Mouse (Mus musculus): ENCODE measurements around the gene Hipk4.

Gene Hipk4

DNA sequence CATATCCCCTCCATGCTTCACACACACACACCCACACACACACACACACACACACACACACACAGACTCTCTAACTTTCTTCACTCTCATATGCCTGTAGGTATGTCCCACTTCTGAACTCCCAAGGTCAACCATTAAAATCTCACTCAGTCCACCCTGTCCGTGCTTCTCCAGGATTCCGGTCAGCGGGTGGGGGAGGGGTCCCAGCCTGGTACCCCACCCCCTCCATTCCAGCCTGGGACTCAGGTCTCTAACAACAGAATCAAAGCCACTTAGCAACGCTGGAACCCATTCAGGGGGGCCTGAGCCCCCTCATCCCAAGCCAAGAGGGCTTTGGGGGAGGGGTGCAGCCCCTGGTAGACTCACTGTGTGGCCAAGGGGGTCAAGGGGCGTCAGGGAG lies at the start of gene Hipk4:
Hipk4 (plus strand) TSS at position 301 of the 400 bp plus-strand sequence.
- in situ Hi-C loops (cut with MboI; ENCODE audit: low pct_unique_long_range_greater_than_20kb in 1 of 2, low sequenced_read_pairs in 2 of 2, unreplicated experiment in 1 of 2) = loop anchor here in 1 of 2 experiments (5.0 kb wide), 1 partner anchor 86 kb away; no protein-coding TSS in a partner anchor

DNA sequence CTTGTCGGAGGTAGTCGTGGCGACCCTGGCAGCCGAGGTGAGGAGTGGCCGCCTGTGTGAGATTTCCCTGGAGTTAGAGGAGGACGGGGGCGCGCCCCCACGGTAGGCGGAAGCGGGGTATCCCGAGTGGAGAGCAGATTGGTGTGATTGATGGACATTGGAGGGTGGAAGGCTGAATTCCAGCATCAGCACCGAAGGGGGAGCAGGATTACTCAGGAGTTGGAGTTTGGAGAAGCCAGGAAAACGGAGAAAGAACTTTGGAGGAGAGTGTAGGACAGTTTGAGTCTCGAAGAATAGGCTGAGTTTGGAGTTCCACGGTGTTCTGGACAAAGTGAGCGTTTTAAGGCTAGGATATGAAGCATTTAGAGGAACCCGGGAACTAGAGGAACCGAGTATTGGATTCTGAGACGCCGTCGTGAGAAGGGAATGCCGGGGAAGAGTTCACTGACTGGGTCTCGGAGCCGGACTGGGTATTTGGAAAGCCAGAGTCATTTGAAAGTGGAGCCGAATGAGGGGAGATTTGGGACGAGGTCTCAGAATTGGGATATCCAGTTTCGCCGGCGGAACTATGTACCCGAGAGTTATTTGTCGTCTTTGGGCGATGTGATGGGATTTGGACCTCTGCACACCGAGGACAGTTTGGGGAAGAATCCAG lies 49.1 kb upstream of the Hipk4 start:
- in situ Hi-C loops (cut with MboI; ENCODE audit: low pct_unique_long_range_greater_than_20kb in 1 of 2, low sequenced_read_pairs in 2 of 2, unreplicated experiment in 1 of 2) = no loop called here

DNA sequence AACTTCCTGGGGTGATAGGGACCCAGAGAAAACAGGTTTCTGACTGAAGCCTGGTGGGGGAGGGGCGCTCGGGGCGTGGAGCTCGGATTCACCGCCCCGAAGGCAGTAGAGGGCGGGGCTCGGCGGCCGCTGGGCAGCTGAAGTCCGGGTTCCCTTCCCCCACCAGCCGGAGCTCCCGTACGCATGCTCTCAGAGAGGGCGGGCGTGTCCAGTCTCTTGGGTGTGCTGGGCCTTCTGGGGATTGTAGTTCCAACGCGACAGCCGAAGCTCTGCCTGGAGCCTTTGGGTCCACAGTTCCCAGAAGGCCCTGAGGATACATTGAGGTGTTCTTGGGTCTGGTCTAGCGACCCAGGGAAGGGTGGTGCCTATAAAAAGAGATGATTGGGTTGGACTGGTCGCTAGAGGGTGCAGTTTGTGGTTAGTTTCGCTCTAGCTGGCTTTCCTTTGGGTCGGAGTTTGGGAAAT lies 48.5 kb upstream of the Hipk4 start:
- in situ Hi-C loops (cut with MboI; ENCODE audit: low pct_unique_long_range_greater_than_20kb in 1 of 2, low sequenced_read_pairs in 2 of 2, unreplicated experiment in 1 of 2) = no loop called here

DNA sequence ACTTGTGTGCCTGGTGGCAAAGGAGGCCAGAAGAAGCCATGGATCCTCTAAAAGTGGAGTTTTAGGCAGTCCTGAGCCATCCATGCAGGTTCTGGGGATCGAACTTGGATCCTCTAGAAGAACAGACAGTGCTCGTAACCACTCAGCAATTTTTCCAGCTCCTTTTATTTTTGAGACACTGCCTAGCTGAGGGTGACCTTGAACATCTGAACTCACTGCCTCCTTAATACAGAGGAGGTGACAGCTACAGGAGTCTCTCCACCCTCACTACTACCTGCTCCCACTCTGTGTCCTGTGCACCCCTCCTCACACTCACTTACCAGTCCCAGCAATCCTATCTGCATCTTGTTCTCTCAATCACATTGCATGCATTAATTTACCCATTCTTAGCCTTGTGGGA lies 47.5 kb upstream of the Hipk4 start:
- in situ Hi-C loops (cut with MboI; ENCODE audit: low pct_unique_long_range_greater_than_20kb in 1 of 2, low sequenced_read_pairs in 2 of 2, unreplicated experiment in 1 of 2) = no loop called here

DNA sequence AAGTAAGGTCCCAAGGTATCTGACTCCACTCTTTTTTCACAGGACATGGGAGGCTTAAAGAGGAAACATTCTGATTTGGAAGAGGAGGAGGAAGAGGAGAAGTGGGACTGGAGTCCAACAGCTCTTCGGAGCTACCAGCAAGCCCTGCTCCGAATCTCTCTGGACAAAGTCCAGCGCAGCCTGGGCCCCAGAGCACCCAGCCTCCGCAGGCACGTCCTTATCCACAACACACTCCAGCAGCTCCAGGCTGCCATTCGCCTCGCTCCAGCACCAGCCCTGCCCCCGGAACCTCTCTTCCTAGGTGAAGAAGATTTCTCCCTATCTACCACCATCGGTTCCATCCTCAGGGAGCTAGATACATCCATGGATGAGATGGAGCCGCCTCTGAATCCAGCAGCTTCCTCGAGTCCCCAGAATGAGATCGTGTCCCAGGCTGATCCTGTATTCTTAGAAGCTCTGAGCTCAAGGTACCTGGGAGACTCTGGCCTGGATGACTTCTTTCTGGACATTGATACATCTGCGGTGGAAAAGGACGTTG lies 46.9 kb upstream of the Hipk4 start:
- in situ Hi-C loops (cut with MboI; ENCODE audit: low pct_unique_long_range_greater_than_20kb in 1 of 2, low sequenced_read_pairs in 2 of 2, unreplicated experiment in 1 of 2) = no loop called here

DNA sequence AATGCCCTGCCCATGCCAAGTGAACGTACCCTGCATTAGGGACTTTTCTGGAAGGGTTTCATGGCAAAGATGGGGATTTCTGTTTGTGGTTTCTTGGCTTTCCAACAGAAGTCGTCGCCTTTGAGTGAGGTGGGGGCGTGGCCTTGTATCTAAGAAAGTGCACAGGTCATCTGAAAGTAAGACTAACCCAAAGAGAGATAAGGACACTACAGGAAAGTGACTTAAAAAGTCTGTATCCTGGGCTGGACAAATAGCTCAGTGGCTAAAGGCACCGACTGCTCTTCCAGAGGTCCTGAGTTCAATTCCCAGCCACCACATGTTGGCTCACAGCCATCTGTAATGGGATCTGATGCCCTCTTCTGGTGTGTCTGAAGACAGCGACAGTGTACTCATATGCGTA lies 44.5 kb upstream of the Hipk4 start:
- in situ Hi-C loops (cut with MboI; ENCODE audit: low pct_unique_long_range_greater_than_20kb in 1 of 2, low sequenced_read_pairs in 2 of 2, unreplicated experiment in 1 of 2) = no loop called here

DNA sequence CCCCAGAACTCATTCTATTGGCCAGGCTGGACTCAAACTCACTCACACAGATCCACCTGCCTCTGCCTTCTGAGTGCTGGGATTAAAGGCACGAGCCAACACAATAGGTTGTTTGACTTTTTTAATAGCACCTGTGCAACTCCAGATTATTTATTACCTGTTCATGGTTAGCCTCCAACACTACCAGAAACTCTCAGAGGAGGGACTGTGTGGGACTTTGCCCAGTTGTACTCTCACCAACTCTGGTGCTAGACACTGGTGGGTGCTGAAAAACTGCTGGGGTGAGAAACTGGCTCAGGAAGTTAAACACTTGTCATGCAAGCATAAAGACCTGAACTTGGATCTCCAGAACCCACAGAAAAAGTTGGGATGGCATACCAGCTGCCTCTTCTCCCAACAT lies 43.3 kb upstream of the Hipk4 start:
- in situ Hi-C loops (cut with MboI; ENCODE audit: low pct_unique_long_range_greater_than_20kb in 1 of 2, low sequenced_read_pairs in 2 of 2, unreplicated experiment in 1 of 2) = no loop called here

DNA sequence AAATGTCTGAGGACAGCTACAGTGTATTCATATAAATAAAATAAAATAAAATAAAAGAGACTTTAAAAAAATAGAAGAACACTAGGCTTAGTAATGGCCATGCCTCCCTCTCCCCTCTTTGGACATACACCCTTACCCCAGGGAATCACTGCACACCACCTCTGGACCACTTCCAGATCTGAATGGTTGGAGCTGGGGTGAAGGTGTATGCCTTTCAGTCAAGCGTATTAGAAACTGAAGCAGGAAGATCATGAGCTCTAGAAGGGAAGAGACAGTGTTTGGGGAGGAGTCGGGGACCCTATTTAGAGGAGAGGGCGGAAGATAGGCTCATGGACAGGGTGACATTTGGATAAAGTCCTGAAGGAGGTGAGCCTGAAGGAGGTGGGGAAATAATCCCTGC lies 42.6 kb upstream of the Hipk4 start:
- in situ Hi-C loops (cut with MboI; ENCODE audit: low pct_unique_long_range_greater_than_20kb in 1 of 2, low sequenced_read_pairs in 2 of 2, unreplicated experiment in 1 of 2) = no loop called here

DNA sequence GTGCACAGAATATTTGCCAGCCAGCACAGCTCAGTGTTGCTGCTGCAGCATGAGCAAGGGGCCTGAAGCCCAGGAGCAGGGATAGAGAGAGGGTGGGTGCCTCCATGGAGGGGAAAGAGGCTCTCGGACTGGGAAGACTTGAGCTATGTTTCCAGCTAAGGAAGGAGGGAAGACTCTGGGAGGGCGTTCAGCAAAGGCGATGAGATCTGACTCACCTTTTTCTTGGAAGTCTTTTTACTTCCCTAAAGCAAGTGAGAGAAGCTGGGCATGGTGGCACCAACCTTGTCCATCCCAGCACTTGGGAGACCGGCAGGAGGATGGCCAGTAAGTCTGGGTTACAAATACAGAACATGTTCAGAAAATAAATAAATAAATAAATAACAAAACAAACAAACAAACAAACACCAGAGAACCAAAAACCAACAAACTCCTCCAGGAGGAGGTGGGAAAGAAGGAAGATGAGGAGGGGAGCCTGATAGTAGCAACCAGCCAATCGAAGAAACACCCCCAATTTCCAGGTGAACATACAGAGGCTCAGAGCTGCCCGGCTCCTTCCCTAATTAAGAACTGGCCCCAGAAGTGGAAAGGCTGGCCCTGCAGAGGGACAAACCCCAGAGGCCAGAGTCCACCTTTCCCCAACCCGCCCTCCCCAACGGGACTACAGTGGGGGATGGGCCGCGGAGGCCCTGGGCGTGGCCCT lies 42.0 kb upstream of the Hipk4 start:
- in situ Hi-C loops (cut with MboI; ENCODE audit: low pct_unique_long_range_greater_than_20kb in 1 of 2, low sequenced_read_pairs in 2 of 2, unreplicated experiment in 1 of 2) = no loop called here

DNA sequence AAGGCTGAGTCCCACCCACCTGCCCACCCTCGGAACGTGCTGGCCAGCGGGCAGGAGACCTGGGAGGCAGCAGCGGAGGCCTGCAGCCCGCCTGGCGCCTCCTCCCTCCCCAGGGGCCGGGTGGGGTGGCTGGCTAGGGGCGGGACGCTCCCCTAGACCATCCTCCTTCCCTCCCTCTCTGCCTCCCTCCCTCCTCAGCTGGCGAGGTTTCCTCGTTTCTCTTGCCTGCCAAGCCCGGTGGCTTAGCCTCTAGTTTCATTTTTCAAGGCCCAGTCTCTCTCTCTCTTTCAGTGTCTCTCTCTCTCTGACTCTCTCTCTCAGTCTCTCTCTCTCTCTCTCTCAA lies 41.5 kb upstream of the Hipk4 start:
- in situ Hi-C loops (cut with MboI; ENCODE audit: low pct_unique_long_range_greater_than_20kb in 1 of 2, low sequenced_read_pairs in 2 of 2, unreplicated experiment in 1 of 2) = no loop called here

DNA sequence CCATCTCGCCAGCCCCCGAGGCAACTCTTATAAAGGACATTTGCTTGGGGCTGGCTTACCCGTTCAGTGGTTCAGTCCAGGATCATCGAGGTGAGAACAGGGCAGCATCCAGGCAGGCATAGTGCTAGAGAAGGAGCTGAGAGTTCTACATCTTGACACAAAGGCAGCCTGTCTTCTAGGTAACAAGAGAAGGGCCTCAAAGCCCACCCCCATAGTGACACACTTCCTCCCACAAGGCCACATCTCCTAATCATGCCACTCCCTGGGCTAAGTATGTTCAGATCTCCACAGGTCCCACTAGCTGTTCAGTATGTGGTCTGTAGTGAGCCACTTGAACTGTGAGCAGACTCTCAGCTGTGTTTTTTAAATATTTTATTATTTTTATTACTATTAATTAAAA lies 39.2 kb upstream of the Hipk4 start:
- in situ Hi-C loops (cut with MboI; ENCODE audit: low pct_unique_long_range_greater_than_20kb in 1 of 2, low sequenced_read_pairs in 2 of 2, unreplicated experiment in 1 of 2) = no loop called here

DNA sequence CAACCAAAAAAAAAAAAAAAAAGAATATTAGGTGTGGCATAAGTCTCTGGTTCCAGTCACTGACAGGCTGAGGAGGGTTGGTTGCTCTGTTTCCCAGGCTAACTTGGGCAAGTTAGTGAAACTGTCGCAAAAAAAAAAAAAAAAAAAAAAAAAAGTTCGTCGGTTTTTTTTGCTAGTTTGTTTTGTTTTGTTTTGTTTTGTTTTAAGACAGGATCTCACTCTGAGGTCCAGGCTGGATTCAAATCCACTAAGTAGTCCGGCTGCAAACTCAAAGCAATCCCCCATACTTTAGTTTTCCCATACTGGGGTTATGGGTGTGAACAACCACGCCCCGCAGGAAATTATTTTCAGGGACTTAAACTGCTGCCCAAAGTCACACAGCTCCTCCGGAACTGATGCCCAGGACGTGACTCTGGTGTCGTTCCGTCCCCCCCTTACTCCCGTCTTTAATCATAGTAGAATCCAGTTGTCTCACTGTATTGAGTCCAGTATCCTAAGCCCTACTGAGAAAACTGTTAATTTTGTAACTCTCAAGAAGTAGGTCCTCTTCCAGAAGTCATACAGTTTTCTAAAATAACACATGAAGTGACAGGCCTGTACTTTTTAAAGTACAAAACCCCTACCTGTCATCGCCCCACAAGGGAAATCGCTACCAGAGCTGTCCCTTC lies 36.8 kb upstream of the Hipk4 start:
- in situ Hi-C loops (cut with MboI; ENCODE audit: low pct_unique_long_range_greater_than_20kb in 1 of 2, low sequenced_read_pairs in 2 of 2, unreplicated experiment in 1 of 2) = no loop called here

DNA sequence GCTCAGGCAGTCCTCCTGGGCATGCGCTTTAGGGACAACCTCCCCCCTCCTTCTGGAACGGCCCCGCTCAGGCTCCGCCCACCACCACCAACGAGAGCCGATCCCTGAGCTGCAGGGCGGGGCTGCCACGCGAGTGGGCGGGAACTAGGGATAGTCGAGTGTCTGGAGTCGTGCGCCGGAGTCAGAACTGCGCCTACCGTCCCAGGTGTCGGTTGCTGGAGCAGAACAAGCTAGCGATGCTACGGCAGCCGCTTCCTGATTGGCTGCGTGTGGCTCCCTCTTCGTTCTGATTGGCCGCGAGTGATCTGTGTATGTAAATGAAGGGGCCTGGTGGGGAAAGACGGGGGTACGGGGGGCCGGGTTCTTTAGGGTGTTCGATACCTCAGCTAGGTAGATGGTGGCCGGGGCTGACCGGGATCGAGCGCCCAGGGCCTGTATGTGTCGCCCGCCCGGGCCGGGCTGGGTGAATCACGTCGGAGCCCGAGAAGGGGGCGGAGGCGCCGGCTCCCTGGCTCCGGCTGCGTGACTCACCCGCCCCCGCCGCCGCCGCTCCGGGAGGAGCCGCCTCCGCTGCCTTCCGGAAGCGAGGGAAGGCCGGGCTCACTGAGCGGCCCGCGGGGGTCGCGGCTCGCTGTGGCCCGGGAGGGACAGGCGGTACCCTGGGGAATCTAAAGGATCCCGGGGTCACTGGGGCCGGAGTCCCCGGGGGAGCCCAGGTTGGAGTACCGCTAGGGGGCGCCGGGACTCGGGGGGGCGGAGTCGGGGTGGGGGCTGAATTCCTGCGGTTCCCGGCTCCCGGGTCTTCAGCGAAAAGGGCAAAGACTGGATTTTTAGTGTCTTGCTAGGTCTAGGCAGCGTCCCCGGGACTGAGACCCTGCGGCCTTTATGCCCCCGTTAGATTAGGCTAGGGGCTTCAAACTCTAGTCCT lies 36.0 kb upstream of the Hipk4 start, which contains the start of gene Sertad1:
Sertad1 (plus strand) TSS at position 141 of the 928 bp plus-strand sequence.
- in situ Hi-C loops (cut with MboI; ENCODE audit: low pct_unique_long_range_greater_than_20kb in 1 of 2, low sequenced_read_pairs in 2 of 2, unreplicated experiment in 1 of 2) = no loop called here

DNA sequence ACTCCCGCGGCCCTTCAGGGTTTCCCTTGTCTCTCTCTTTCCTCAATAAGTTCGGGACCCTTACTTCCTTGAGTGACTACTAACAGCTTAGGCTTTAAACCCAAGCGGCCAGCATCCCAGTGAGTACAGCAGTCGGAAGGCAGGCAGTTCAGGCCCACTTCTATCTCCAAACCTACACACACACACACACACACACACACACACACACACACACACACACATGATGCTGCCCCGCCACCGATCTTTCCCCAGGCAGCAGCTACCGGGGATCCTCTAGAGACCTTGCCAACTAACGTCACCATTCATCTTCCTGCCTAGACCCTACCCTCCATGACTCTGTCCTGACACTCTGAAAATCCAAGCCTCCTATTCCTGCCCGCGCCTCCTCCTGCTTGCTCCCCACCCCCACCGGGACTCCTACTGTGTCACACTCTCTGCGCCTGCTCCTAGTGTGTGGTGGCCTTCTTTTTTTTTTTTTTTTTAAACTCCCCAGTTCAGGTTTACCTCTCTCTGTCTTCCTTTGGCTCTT lies 35.3 kb upstream of the Hipk4 start:
- in situ Hi-C loops (cut with MboI; ENCODE audit: low pct_unique_long_range_greater_than_20kb in 1 of 2, low sequenced_read_pairs in 2 of 2, unreplicated experiment in 1 of 2) = no loop called here

DNA sequence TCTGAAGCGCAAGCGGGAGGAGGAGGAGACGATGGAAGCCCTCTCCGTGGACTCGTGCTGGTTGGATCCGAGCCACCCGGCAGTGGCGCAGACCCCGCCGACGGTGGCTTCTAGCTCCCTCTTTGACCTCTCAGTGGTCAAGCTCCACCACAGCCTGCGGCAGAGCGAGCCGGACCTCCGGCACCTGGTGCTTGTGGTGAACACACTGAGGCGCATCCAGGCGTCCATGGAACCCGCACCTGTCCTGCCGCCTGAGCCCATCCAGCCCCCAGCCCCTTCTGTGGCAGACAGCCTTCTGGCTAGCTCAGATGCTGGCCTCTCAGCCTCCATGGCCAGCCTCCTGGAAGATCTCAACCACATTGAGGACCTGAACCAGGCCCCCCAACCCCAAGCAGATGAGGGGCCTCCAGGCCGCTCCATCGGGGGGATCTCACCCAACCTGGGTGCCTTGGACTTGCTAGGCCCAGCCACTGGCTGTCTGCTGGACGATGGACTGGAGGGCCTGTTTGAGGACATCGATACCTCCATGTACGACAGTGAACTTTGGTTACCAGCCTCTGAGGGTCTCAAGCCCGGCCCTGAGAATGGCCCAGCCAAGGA lies 33.7 kb upstream of the Hipk4 start:
- in situ Hi-C loops (cut with MboI; ENCODE audit: low pct_unique_long_range_greater_than_20kb in 1 of 2, low sequenced_read_pairs in 2 of 2, unreplicated experiment in 1 of 2) = no loop called here

DNA sequence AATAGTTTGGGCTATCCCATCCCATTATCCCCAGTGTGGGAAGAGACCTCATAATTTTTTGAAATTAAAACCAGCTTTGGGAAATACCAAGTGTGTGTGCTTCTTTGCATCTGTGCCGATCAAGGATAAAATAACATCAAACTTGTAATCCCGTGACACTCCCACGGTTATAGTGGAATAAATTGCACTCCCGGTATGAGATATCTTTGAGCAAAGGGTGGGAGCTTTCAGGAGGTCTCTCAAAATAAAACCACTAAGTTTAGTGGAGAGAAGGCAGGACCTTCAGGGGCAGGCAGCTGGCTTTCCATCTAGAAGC lies 32.9 kb upstream of the Hipk4 start:
- in situ Hi-C loops (cut with MboI; ENCODE audit: low pct_unique_long_range_greater_than_20kb in 1 of 2, low sequenced_read_pairs in 2 of 2, unreplicated experiment in 1 of 2) = no loop called here

DNA sequence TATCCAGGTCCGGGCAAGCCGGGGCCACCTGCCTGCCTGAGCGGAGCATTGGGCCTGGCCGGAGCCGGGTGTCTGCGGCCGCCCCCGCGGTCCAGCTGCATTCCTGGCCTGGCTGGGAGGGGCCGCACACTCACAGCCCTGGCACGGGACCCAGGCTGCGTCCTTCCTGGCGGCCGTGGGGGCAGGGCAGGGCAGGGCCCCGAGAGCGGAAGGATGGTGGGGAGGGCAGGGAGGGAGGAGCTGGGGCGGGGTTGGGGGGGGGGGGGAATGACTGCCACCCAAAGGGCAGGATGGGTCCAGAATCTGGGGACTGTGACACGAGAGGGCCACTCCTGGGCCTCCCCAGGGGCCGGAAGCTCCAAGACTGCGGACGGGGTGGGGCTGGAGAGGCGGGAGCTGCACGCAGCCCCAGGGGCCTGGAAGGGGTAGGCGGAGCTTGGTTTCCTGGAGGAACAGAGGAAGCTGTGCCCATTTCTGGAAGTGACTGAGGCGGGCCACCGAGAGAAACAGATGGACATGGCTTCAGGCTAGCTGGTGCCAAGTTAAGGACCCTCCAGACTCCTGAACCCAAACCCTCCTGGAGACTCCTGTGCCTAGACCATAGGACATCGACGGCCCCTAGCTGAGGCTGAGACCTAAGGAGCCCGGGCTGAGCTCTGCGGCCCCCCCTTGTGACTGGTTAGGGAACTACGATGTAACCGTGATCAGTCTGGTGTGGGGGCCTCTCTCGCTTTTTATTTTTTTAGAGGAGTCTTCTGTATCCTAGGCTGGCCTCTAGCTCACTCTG lies 32.3 kb upstream of the Hipk4 start:
- in situ Hi-C loops (cut with MboI; ENCODE audit: low pct_unique_long_range_greater_than_20kb in 1 of 2, low sequenced_read_pairs in 2 of 2, unreplicated experiment in 1 of 2) = no loop called here

All from mouse embryonic stem cell (cell line).